Mouse (Mus musculus): Measurements from ENCODE around the gene Etv4. TPM values are rescaled to one million over a fixed set of nuclear protein-coding genes. Genes with fewer than 3 reads are reported as not detected.

The Etv4 gene
- 17.3 and 43.6 TPM in 2 replicates for polyA plus RNA-seq (2011; ENCODE audit: insufficient read length, low read depth, missing spikeins)

DNA sequence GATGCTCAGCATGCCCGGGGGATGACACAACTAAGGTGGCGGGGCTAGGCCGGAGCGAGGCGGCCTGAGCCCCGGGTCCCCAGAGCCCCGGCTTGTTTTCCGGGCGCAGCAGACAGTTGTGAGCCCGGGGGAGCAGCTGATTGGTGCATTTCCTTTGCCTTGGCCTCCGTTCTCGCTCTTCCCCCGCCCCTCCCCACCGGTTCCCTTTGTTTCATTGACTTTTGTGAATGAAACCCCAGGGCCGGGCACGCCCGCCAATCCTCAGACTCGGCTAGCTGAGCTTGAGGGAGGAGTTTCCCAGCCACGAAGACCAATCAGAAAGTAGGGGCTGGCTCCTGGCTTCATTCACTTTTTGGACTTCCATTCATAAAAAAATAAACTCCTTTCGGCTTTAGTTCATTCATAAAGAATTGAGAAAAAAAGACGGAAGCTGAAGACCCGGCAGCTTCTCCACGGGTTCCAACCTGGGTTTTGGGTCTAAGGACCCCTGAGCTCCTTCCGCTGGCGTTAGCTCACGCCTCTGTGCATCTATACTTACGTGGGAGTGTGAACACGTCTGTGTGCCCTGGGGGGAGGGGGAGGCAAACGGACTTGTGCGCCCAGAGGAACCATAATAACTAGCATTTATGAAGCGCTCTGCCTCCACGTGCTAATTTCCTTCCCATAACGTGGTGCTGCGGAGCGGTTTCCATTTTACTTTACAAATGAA, at the start of gene Etv4:
Gene Etv4, minus strand, starts transcription at position 229 of the 709 bp plus-strand sequence.
- H3K4me1 ChIP-seq (ENCODE audit: control insufficient read depth, insufficient read depth, low read length): peaks cover 8% of the 10 kb centered on the region
- peak within 1 kb of the TSS; percentile 73 for H3K4me3 ChIP-seq (ENCODE audit: insufficient read depth, low read length)
- no peak for TF ChIP-seq POLR2A (IDR thresholded peaks at IDR 0.05; ENCODE audit: low read depth, low read length)
- no peak for TF ChIP-seq CTCF (IDR thresholded peaks at IDR 0.05; ENCODE audit: borderline replicate concordance, insufficient read depth, low read length)
- H3K27ac ChIP-seq (ENCODE audit: insufficient read depth, low read length): peak within 1 kb of the TSS; percentile 28; the same call in 1 of the 2 replicates

DNA sequence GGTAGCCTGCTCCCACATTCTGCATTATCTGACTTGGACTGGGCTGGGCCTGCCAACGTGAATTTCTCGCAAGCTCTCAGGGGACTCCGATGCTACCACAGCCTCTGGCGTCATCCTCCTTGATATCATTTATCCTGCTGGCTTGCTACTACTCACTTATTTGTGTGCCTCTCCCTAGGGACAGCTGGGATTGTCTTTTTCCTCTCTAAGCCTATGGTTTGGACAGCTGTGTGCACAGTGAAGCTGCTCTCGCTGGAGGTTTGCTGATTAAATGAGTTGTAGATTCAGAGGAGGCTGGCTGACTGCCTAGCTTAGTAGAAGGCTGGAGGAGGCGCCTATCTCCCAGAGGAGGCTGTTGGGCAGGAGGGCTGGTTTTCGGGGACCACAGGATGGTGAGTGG, 46.8 kb upstream of the Etv4 start:
- TF ChIP-seq CTCF (IDR thresholded peaks at IDR 0.05; ENCODE audit: borderline replicate concordance, insufficient read depth, low read length) (no peak), POLR2A (IDR thresholded peaks at IDR 0.05; ENCODE audit: low read depth, low read length) (no peak)
- no peak overlapping the region for H3K4me3 ChIP-seq (ENCODE audit: insufficient read depth, low read length)
- peaks cover 14% of the 10 kb centered on the region for H3K4me1 ChIP-seq (ENCODE audit: control insufficient read depth, insufficient read depth, low read length)
- peak overlapping the region; percentile 90 for H3K27ac ChIP-seq (ENCODE audit: insufficient read depth, low read length)

DNA sequence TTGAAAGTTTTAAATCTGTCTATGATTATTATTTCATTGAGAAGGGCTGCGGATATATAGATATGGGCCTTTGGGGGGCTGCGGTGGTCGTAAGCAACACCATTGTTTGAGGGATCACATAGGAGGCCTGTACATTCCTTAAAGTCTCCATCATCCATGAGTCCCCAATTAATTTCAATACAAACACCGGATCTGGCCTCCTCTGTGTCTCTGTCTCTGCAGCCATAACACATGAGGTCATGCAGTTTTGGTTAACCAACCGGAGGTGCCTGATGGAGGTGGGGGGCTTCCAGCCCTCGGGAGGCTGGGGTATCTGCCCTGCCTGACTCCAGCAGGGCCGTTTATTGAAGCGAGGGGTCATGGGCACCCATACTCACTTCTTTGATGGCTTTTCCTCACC, 45.4 kb upstream of the Etv4 start:
- Histone ChIP-seq H3K4me3 (ENCODE audit: insufficient read depth, low read length) (no peak overlapping the region), H3K4me1 (ENCODE audit: control insufficient read depth, insufficient read depth, low read length) (peaks cover 14% of the 10 kb centered on the region), H3K27ac (ENCODE audit: insufficient read depth, low read length) (peak overlapping the region; percentile 96)
- no peak for TF ChIP-seq POLR2A (IDR thresholded peaks at IDR 0.05; ENCODE audit: low read depth, low read length)
- no peak for TF ChIP-seq CTCF (IDR thresholded peaks at IDR 0.05; ENCODE audit: borderline replicate concordance, insufficient read depth, low read length)

DNA sequence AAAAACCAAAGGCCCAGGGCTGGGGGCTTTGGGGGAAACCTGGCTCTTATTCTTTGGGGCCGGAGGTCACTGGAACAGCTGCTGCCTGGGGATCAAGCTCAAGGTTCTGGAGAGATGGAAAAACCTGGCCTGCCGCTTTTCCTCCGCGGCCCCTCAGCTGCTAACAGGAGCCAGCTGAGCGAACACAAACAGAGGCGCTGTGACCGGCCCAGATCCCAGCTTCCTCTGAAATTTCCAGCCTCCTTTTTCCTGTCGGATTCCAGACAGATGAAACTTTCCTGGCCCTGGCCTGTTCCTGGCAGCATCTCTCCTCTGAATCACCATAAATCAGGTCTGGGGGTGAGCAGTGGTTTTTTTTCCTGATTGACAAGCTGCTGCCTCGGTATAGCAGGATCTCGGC, 44.9 kb upstream of the Etv4 start:
- H3K4me3 ChIP-seq (ENCODE audit: insufficient read depth, low read length): no peak overlapping the region
- TF ChIP-seq CTCF (IDR thresholded peaks at IDR 0.05; ENCODE audit: borderline replicate concordance, insufficient read depth, low read length) (no peak), POLR2A (IDR thresholded peaks at IDR 0.05; ENCODE audit: low read depth, low read length) (no peak; the same call in none of the 2 replicates)
- H3K4me1 ChIP-seq (ENCODE audit: control insufficient read depth, insufficient read depth, low read length): peaks cover 14% of the 10 kb centered on the region
- peak overlapping the region; percentile 97 for H3K27ac ChIP-seq (ENCODE audit: insufficient read depth, low read length)

DNA sequence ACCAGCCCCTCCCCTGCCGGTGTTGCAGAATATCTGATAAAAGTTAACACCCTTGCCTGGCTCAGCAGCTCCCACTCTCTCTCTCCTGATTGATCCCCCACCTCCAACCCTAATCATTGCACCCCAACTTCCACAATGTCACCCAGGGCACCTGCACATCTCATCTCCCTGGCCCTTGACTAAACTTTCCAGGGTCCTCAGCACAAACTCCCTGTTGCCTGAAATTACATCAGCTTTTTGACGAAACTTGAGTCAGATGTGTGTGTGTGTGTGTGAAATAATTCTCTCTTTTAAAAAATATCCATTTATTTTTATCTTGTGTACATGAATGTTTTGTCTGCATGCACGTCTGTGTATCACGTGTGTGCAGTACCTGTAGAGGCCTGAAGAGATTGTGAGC, 43.5 kb upstream of the Etv4 start:
- H3K4me1 ChIP-seq (ENCODE audit: control insufficient read depth, insufficient read depth, low read length): peaks cover 14% of the 10 kb centered on the region
- no peak overlapping the region for H3K4me3 ChIP-seq (ENCODE audit: insufficient read depth, low read length)
- peak overlapping the region; percentile 97 for H3K27ac ChIP-seq (ENCODE audit: insufficient read depth, low read length)
- TF ChIP-seq CTCF (IDR thresholded peaks at IDR 0.05; ENCODE audit: borderline replicate concordance, insufficient read depth, low read length): no peak
- no peak for TF ChIP-seq POLR2A (IDR thresholded peaks at IDR 0.05; ENCODE audit: low read depth, low read length)

DNA sequence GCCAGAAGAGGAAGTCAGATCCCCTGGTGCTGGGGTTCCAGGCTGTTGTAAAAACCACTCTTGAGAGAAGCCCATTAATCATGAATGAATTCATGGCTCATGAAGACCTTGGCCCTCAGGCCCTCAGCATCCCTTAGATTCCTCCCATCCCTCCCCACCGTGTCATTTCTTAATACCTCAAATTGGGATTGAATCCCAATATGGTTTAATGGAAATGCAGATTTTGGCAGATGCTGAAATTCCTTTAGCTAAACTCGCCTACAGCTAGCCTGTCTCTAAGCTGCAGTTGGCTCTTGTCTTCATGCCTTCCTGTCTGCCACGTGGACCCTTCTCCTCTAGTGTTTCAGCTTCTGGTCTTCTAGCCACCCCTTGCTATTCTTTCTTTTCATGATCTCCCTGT, 38.0 kb upstream of the Etv4 start:
- H3K27ac ChIP-seq (ENCODE audit: insufficient read depth, low read length): peak overlapping the region; percentile 87
- TF ChIP-seq CTCF (IDR thresholded peaks at IDR 0.05; ENCODE audit: borderline replicate concordance, insufficient read depth, low read length) (no peak), POLR2A (IDR thresholded peaks at IDR 0.05; ENCODE audit: low read depth, low read length) (peak; percentile 18; the same call in 1 of the 2 replicates)
- no peak overlapping the region for H3K4me3 ChIP-seq (ENCODE audit: insufficient read depth, low read length)
- H3K4me1 ChIP-seq (ENCODE audit: control insufficient read depth, insufficient read depth, low read length): no peaks in the 10 kb centered on the region

DNA sequence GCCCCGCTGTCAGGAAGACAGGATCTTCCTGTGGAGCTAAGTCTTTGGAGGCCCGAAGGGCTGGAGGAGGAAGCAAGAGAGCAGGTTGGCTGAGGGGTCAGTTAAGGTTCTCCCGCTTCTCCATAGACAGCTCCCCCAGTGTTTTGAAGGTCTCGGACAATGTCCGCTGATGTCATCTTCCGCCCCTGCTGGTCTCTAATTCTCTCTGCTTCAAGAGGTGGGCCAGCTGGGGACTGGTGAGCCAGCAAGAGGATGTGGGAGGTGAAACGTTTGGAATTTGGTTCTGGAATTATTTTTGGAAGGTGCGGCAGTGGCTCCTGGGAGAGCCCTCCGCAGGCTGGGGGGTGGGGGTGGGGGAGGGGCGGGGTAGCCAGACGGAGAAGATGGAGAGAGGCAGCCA, 35.7 kb upstream of the Etv4 start:
- Histone ChIP-seq H3K4me3 (ENCODE audit: insufficient read depth, low read length) (no peak overlapping the region), H3K4me1 (ENCODE audit: control insufficient read depth, insufficient read depth, low read length) (no peaks in the 10 kb centered on the region), H3K27ac (ENCODE audit: insufficient read depth, low read length) (no peak overlapping the region)
- no peak for TF ChIP-seq POLR2A (IDR thresholded peaks at IDR 0.05; ENCODE audit: low read depth, low read length)
- no peak for TF ChIP-seq CTCF (IDR thresholded peaks at IDR 0.05; ENCODE audit: borderline replicate concordance, insufficient read depth, low read length)

DNA sequence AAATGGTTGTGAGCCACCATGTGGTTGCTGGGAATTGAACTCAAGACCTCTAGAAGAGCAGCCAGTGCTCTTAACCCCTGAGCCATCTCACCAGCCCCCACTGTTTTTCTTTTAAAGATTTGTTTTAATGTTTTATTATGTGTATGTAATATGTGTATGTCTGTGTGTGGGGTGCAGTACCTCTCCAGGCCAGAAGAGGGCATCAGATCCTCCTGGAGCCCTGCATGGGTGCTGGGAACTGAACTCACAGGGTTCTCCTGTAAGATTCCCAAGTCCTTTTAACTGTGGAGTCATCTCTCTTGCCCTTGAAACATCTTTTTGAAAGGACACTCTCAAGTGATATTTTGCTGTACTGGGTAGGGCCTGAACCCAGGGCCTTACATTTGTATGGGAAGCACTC, 34.7 kb upstream of the Etv4 start:
- Histone ChIP-seq H3K27ac (ENCODE audit: insufficient read depth, low read length) (no peak overlapping the region), H3K4me1 (ENCODE audit: control insufficient read depth, insufficient read depth, low read length) (peaks cover 3% of the 10 kb centered on the region; the same call in 1 of the 2 replicates), H3K4me3 (ENCODE audit: insufficient read depth, low read length) (no peak overlapping the region)
- no peak for TF ChIP-seq CTCF (IDR thresholded peaks at IDR 0.05; ENCODE audit: borderline replicate concordance, insufficient read depth, low read length)

DNA sequence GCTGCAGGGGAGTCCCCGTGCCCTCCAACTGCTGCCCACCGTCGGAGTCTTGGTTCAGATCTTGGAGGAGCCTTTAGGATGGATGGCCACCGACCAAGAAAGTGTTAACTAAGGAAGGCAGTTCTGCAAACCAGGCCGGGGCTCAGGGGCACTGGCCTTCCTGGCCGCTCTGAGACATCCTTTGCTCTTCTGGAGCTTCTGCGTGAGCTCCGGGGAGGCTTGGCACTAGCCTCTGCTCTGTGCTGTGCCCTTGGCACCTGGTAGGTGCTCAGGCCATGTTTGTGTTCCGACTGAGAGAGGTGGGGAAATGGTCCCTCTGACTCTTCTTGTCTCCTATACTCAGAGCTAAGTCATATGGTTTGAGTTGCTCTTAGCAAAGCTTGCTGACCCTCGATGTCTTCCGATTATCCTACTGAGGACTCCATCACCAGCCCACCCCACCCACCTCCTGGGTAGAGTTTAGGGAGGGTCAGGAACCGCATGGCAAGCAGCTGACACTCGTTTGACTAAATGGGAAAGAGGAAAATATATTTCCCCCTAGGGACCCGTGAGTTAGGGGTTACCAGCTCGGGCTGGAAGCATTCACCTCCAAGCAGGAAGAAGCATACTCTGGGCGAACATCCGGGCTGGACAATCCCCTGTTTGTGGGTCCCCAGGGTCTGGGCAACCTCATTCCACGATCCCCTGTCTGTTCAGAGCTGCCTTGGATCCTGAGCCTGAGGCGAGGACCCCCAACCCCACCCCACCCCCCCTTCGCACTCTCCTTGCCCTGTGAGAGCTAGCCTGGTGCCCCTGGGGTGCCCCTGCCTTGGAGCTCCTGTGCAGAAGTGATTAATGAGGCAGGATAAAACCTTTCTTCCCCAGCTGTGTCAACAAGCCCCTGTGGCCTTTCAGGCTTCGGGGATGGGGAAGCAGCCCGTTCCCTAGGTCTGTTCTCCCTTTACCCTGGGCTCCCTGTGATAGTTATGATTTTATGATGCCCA, 30.2 kb upstream of the Etv4 start:
- no peak overlapping the region for H3K27ac ChIP-seq (ENCODE audit: insufficient read depth, low read length)
- no peak overlapping the region for H3K4me3 ChIP-seq (ENCODE audit: insufficient read depth, low read length)
- peaks cover 3% of the 10 kb centered on the region; the same call in 1 of the 2 replicates for H3K4me1 ChIP-seq (ENCODE audit: control insufficient read depth, insufficient read depth, low read length)
- TF ChIP-seq CTCF (IDR thresholded peaks at IDR 0.05; ENCODE audit: borderline replicate concordance, insufficient read depth, low read length): no peak
- TF ChIP-seq POLR2A (IDR thresholded peaks at IDR 0.05; ENCODE audit: low read depth, low read length): no peak

Measured in embryonic fibroblast, embryonic 13.5 days (primary cell).